ENCODE assay signal across 9 mouse cellular contexts in genomic region chr14:27040451-27040850, GRCm38 (mm10). TPM values are rescaled to one million over a fixed set of nuclear protein-coding genes. Genes with fewer than 3 reads are reported as not detected.
A peak's percentile ranks its signal among the peaks of the same experiment; 100 is the strongest.
DNase-seq lines count a peak whose midpoint lies in the region; ATAC-seq and TF ChIP-seq lines count a peak whose summit lies in the region.
"Had no signal": no experiment of that assay in that cellular context is flagged by ENCODE, and none has a peak within 500 bp of the region (broad histone marks: within the 10 kb centered on the region; RNA-seq: fewer than 3 reads in every experiment).

No protein-coding gene starts in this region.

- ATAC-seq in lung, embryonic 14.5 days (ENCODE audit: insufficient read depth) = no peak
- ATAC-seq in forebrain, embryonic 13.5 days = no peak
- no peak for ATAC-seq in limb, embryonic 11.5 days (ENCODE audit: insufficient number of reproducible peaks, low FRiP score, low TSS enrichment, low read depth)
- ATAC-seq in neural tube, embryonic 15.5 days (ENCODE audit: low FRiP score) = no peak

- H3K4me1 ChIP-seq in lung, embryonic 14.5 days (ENCODE audit: insufficient read depth) = peaks cover 28% of the 10 kb centered on the region
- H3K4me1 ChIP-seq in forebrain, embryonic 13.5 days = peaks cover 30% of the 10 kb centered on the region
- H3K4me1 ChIP-seq in limb, embryonic 11.5 days (ENCODE audit: control insufficient read depth, insufficient read depth, low read length) = peaks cover 43% of the 10 kb centered on the region
- H3K4me1 ChIP-seq in neural tube, embryonic 15.5 days = peaks cover 31% of the 10 kb centered on the region

- peak overlapping the region; percentile 82 for H3K4me3 ChIP-seq in lung, embryonic 14.5 days (ENCODE audit: low read depth, low read length)
- peak overlapping the region; percentile 90 for H3K4me3 ChIP-seq in forebrain, embryonic 13.5 days
- peak overlapping the region; percentile 96 for H3K4me3 ChIP-seq in limb, embryonic 11.5 days (ENCODE audit: low read depth, low read length)
- peak overlapping the region; percentile 98 for H3K4me3 ChIP-seq in neural tube, embryonic 15.5 days (replicated peaks)
- H3K4me3 ChIP-seq: erythroblast, embryonic 14.5 days had no signal

- 11% methylated on average over 12 of the region's 12 CpGs for WGBS in lung, embryonic 14.5 days
- WGBS in forebrain, embryonic 13.5 days = 10% methylated on average over 12 of the region's 12 CpGs
- 4% methylated on average over 12 of the region's 12 CpGs for WGBS in limb, embryonic 11.5 days
- 12% methylated on average over 12 of the region's 12 CpGs for WGBS in neural tube, embryonic 15.5 days

- H3K27me3 ChIP-seq in lung, embryonic 14.5 days (ENCODE audit: insufficient read depth, low read length) = peaks cover 5% of the 10 kb centered on the region; the same call in 1 of the 2 replicates
- peaks cover 24% of the 10 kb centered on the region for H3K27me3 ChIP-seq in forebrain, embryonic 13.5 days
- no peaks in the 10 kb centered on the region for H3K27me3 ChIP-seq in limb, embryonic 11.5 days (ENCODE audit: control insufficient read depth, insufficient read depth, low read length)
- peaks cover 14% of the 10 kb centered on the region for H3K27me3 ChIP-seq in neural tube, embryonic 15.5 days (replicated peaks)

- no peaks in the 10 kb centered on the region for H3K36me3 ChIP-seq in lung, embryonic 14.5 days (ENCODE audit: insufficient read depth)
- H3K36me3 ChIP-seq in forebrain, embryonic 13.5 days (ENCODE audit: poor library complexity, severe bottlenecking) = no peaks in the 10 kb centered on the region
- no peaks in the 10 kb centered on the region for H3K36me3 ChIP-seq in limb, embryonic 11.5 days (ENCODE audit: control insufficient read depth, insufficient read depth, low read length)
- no peaks in the 10 kb centered on the region for H3K36me3 ChIP-seq in neural tube, embryonic 15.5 days

- DNase-seq in lung, embryonic 14.5 days = no peak
- no peak for DNase-seq in lung, postnatal 14 days
- no peak for DNase-seq in limb, embryonic 11.5 days (ENCODE audit: low spot score)
- DNase-seq in right cerebral cortex, adult 2 months (ENCODE audit: low spot score in 2 of 2) = no peak
- DNase-seq in retina, embryonic 14.5 days (ENCODE audit: low spot score) = no peak
- no peak for DNase-seq in left cerebral cortex, postnatal 14 days (ENCODE audit: low spot score in 2 of 2)

- no peak for TF ChIP-seq CTCF in lung, embryonic 14.5 days (IDR thresholded peaks at IDR 0.05; ENCODE audit: low read depth)

- H3K9me3 ChIP-seq in lung, embryonic 14.5 days (ENCODE audit: low read depth, low read length) = no peaks in the 10 kb centered on the region
- H3K9me3 ChIP-seq in forebrain, embryonic 13.5 days (replicated peaks) = no peaks in the 10 kb centered on the region
- no peaks in the 10 kb centered on the region for H3K9me3 ChIP-seq in limb, embryonic 11.5 days (ENCODE audit: control insufficient read depth, low read length)
- no peaks in the 10 kb centered on the region for H3K9me3 ChIP-seq in neural tube, embryonic 15.5 days (replicated peaks)

- H3K9ac ChIP-seq in lung, embryonic 14.5 days = peak overlapping the region; percentile 76; the same call in 1 of the 2 replicates
- peak overlapping the region; percentile 80 for H3K9ac ChIP-seq in forebrain, embryonic 13.5 days
- H3K9ac ChIP-seq in limb, embryonic 11.5 days (ENCODE audit: low read length) = peak overlapping the region; percentile 96
- no peak overlapping the region for H3K9ac ChIP-seq in neural tube, embryonic 15.5 days (replicated peaks)

- intact Hi-C loops in left cerebral cortex, postnatal 14 days (cut with DNase I) = no loop called here

- peak overlapping the region; percentile 97 for H3K4me2 ChIP-seq in lung, embryonic 14.5 days
- H3K4me2 ChIP-seq in forebrain, embryonic 13.5 days = peak overlapping the region; percentile 97
- H3K4me2 ChIP-seq in limb, embryonic 11.5 days (ENCODE audit: low read depth, severe bottlenecking) = peak overlapping the region; percentile 81
- peak overlapping the region; percentile 99 for H3K4me2 ChIP-seq in neural tube, embryonic 15.5 days

- H3K27ac ChIP-seq in lung, embryonic 14.5 days (ENCODE audit: low read depth) = no peak overlapping the region
- no peak overlapping the region for H3K27ac ChIP-seq in forebrain, embryonic 13.5 days
- H3K27ac ChIP-seq in limb, embryonic 11.5 days (replicated peaks; ENCODE audit: low read depth, low read length) = no peak overlapping the region; the same call in 1 of the 2 replicates
- no peak overlapping the region for H3K27ac ChIP-seq in neural tube, embryonic 15.5 days (replicated peaks)

RNA-seq across cellular contexts. Expression of gene Il17rd, which starts 1.7 kb away (rescaled TPM):
- 2.7 and 3.9 TPM in 2 replicates for polyA plus RNA-seq in lung, embryonic 14.5 days (2014; fragmentation: Nextera tagmentation; extraction: Ambion mirVana)
- 1.9 and 2.3 TPM in 2 replicates for polyA plus RNA-seq in forebrain, embryonic 13.5 days (2015; fragmentation: Nextera tagmentation; extraction: Ambion mirVana)
- 11.3 and 12.3 TPM in 2 replicates for polyA plus RNA-seq in limb, embryonic 11.5 days (2014; fragmentation: Nextera tagmentation; extraction: Ambion mirVana)
- polyA plus RNA-seq in neural tube, embryonic 15.5 days (2015; fragmentation: Nextera tagmentation; extraction: Ambion mirVana) = 1.8 and 2.0 TPM in 2 replicates
- total RNA-seq in left cerebral cortex, postnatal 14 days (2021) = 1 to 10 TPM; 2.9 to 3.1 TPM

RNA-seq across cellular contexts. Expression of gene Hesx1, which starts 46.2 kb away (rescaled TPM):
- not detected in 2 replicates for polyA plus RNA-seq in lung, embryonic 14.5 days (2014; fragmentation: Nextera tagmentation; extraction: Ambion mirVana)
- polyA plus RNA-seq in forebrain, embryonic 13.5 days (2015; fragmentation: Nextera tagmentation; extraction: Ambion mirVana) = not detected in 2 replicates
- polyA plus RNA-seq in limb, embryonic 11.5 days (2014; fragmentation: Nextera tagmentation; extraction: Ambion mirVana) = 0.25 and 0.52 TPM in 2 replicates
- 0.20 TPM in 1 of 2 replicates, not detected in the other for polyA plus RNA-seq in neural tube, embryonic 15.5 days (2015; fragmentation: Nextera tagmentation; extraction: Ambion mirVana)
- total RNA-seq in left cerebral cortex, postnatal 14 days (2021) = not detected
